Mouse (Mus musculus): ENCODE results near the gene Zfp995. TPM values are rescaled to one million over a fixed set of nuclear protein-coding genes. Genes with fewer than 3 reads are reported as not detected.

Zfp995 gene
- 0.80 and 0.84 TPM in 2 replicates for polyA plus RNA-seq (2012; rRNA removed)

GRCm38 (mm10) chr17:21909456-21910052, at the start of gene Zfp995:
Gene Zfp995, minus strand, starts transcription at chr17:21909926.

GRCm38 (mm10) chr17:21845545-21846321, 64.0 kb downstream of the Zfp995 start, which contains the start of gene Zfp820:
Gene Zfp820, minus strand, starts transcription at chr17:21845772.

Other genes starting within 250 kb of the Zfp995 start
- not detected in 2 replicates for gene Gm10226, start 218.1 kb downstream of the Zfp995 start, polyA plus RNA-seq (2012; rRNA removed)
- 0.27 and 0.32 TPM in 2 replicates for gene Zfp760, start 202.2 kb downstream of the Zfp995 start, polyA plus RNA-seq (2012; rRNA removed)
- 1.2 and 1.3 TPM in 2 replicates for gene Zfp229, start 179.1 kb downstream of the Zfp995 start, polyA plus RNA-seq (2012; rRNA removed)
- 0.07 and 0.13 TPM in 2 replicates for gene Zfp820, start 64.2 kb downstream of the Zfp995 start, polyA plus RNA-seq (2012; rRNA removed)
- gene Zfp942, start 52.5 kb upstream of the Zfp995 start, polyA plus RNA-seq (2012; rRNA removed), result 1.1 and 1.6 TPM in 2 replicates
- gene Zfp943, start 52.6 kb upstream of the Zfp995 start, polyA plus RNA-seq (2012; rRNA removed), result 2.2 and 3.9 TPM in 2 replicates